Mouse (Mus musculus): ENCODE measurements at regions not wholly inside any gene's neighbourhood (a gene's known extent, or its start where the extent isn't known, plus 50 kb on each side); places are given as distances from the start of the nearest gene placed in this dataset.

- no peak for TF ChIP-seq CTCF (IDR thresholded peaks at IDR 0.05; ENCODE audit: low read depth, low read length)
- TF ChIP-seq POLR2A (IDR thresholded peaks at IDR 0.05; ENCODE audit: borderline replicate concordance, low read depth, low read length), result no peak
Measured at GRCm38 (mm10) chr12:12840661-12841384, 100.9 kb downstream of the Mycn start.
